Mouse (Mus musculus) CH12.LX (cell line): Measurements from ENCODE around the gene Rfx7. TPM values are rescaled to one million over a fixed set of nuclear protein-coding genes. Genes with fewer than 3 reads are reported as not detected.

Experiments
- DNase-seq: peaks from one replicate; pipeline ENCODE4 v3.0.0-alpha.2; 2013; ENCODE audit errors: extremely low read depth
- H3K27ac ChIP-seq: 2 replicates; pipeline ENCODE4 v1.5.1; 2012; ENCODE audit warnings: low read depth, mild to moderate bottlenecking, control low read depth, moderate library complexity; ENCODE audit not compliant: insufficient read depth
- H3K27me3 ChIP-seq: replicated peaks from 2 replicates; pipeline ENCODE3; 2012; ENCODE audit warnings: inconsistent platforms
- H3K36me3 ChIP-seq, 2 experiments: replicated peaks in 1 of 2; 2 replicates each; pipeline versions ENCODE3 to v1.6.1; 2012; ENCODE audit warnings: inconsistent platforms in 1 of 2, low read length in 1 of 2, mild to moderate bottlenecking in 1 of 2, mixed read lengths in 1 of 2, moderate library complexity in 1 of 2; ENCODE audit not compliant: control insufficient read depth in 1 of 2, insufficient read depth in 1 of 2
- H3K4me1 ChIP-seq, 2 experiments: 2 replicates each; pipeline ENCODE4 v1.6.1; 2012; ENCODE audit warnings: inconsistent platforms in 1 of 2, moderate library complexity in 1 of 2; ENCODE audit not compliant: insufficient read depth in 2 of 2, control insufficient read depth in 1 of 2
- H3K4me2 ChIP-seq: 2 replicates; pipeline ENCODE4 v1.6.1; 2012; ENCODE audit warnings: low read depth, mild to moderate bottlenecking, control low read depth; ENCODE audit not compliant: poor library complexity, insufficient read depth, severe bottlenecking
- H3K4me3 ChIP-seq, 3 experiments: fragments of 150-350 bp in 1 of 3; sonication (generic) in 1 of 3; replicated peaks in 1 of 3; 2 replicates each; pipeline versions ENCODE3 to v1.5.1; 2011 to 2012; ENCODE audit warnings: low read depth in 2 of 3, low read length in 2 of 3, mild to moderate bottlenecking in 2 of 3, moderate library complexity in 2 of 3, control low read depth in 1 of 3, improper control_type of control experiment in 1 of 3, inconsistent platforms in 1 of 3, mixed read lengths in 1 of 3; ENCODE audit not compliant: poor library complexity in 1 of 3
- H3K79me2 ChIP-seq: replicated peaks from 2 replicates; pipeline ENCODE4 v1.6.1; 2012; ENCODE audit warnings: mild to moderate bottlenecking, moderate library complexity; ENCODE audit not compliant: control insufficient read depth, poor library complexity, insufficient read depth, severe bottlenecking; ENCODE audit errors: extremely low read depth
- H3K9ac ChIP-seq: 2 replicates; pipeline ENCODE4 v1.6.1; 2012; ENCODE audit warnings: low read depth, mild to moderate bottlenecking, control low read depth, moderate library complexity; ENCODE audit not compliant: insufficient read depth
- H3K9me3 ChIP-seq: replicated peaks from 2 replicates; pipeline ENCODE3; 2012; ENCODE audit warnings: low read length, inconsistent platforms, mixed read lengths
- BHLHE40 ChIP-seq: IDR thresholded peaks from 2 replicates; pipeline ENCODE4 v1.6.1; 2011; ENCODE audit warnings: mild to moderate bottlenecking, low read depth, low read length, improper control_type of control experiment
- CTCF ChIP-seq, 2 experiments: IDR thresholded peaks in 1 of 2; conservative IDR thresholded peaks in 1 of 2; 2 replicates each; pipeline ENCODE4 v1.5.1; 2011 to 2012; ENCODE audit warnings: low read depth in 2 of 2, low read length in 2 of 2, improper control_type of control experiment in 1 of 2, inconsistent platforms in 1 of 2, mild to moderate bottlenecking in 1 of 2, moderate library complexity in 1 of 2
- E2F4 ChIP-seq: IDR thresholded peaks from 2 replicates; pipeline ENCODE4 v1.6.1; 2011; ENCODE audit warnings: low read depth, low read length, improper control_type of control experiment; ENCODE audit not compliant: insufficient replicate concordance
- EP300 ChIP-seq: IDR thresholded peaks from 2 replicates; pipeline ENCODE4 v1.6.1; 2011; ENCODE audit warnings: low read length, improper control_type of control experiment
- ETS1 ChIP-seq: conservative IDR thresholded peaks from 2 replicates; pipeline ENCODE4 v1.6.1; 2012; ENCODE audit warnings: low read depth, mild to moderate bottlenecking, inconsistent platforms, low read length, improper control_type of control experiment, moderate library complexity
- IRF4 ChIP-seq: IDR thresholded peaks from 2 replicates; pipeline ENCODE4 v1.6.1; 2014; ENCODE audit warnings: low read depth, mild to moderate bottlenecking, inconsistent platforms, low read length, improper control_type of control experiment
- JUN ChIP-seq: IDR thresholded peaks from 2 replicates; pipeline ENCODE4 v1.6.1; 2011; ENCODE audit warnings: low read depth, mild to moderate bottlenecking, low read length, improper control_type of control experiment, moderate library complexity; ENCODE audit not compliant: insufficient read depth
- JUND ChIP-seq: conservative IDR thresholded peaks from 2 replicates; pipeline ENCODE4 v1.6.1; 2011; ENCODE audit warnings: low read depth, low read length, improper control_type of control experiment
- MAFK ChIP-seq: IDR thresholded peaks from 2 replicates; pipeline ENCODE4 v1.6.1; 2011; ENCODE audit warnings: low read length, improper control_type of control experiment; ENCODE audit not compliant: insufficient replicate concordance
- MAX ChIP-seq: IDR thresholded peaks from 2 replicates; pipeline ENCODE4 v1.6.1; 2011; ENCODE audit warnings: low read length, improper control_type of control experiment
- MEF2A ChIP-seq: IDR thresholded peaks from 2 replicates; pipeline ENCODE4 v1.6.1; 2014; ENCODE audit warnings: low read depth, mild to moderate bottlenecking, inconsistent platforms, low read length, improper control_type of control experiment, borderline replicate concordance
- MXI1 ChIP-seq: IDR thresholded peaks from 2 replicates; pipeline ENCODE4 v1.6.1; 2011; ENCODE audit warnings: mild to moderate bottlenecking, low read depth, low read length, improper control_type of control experiment
- MYC ChIP-seq: IDR thresholded peaks from 2 replicates; pipeline ENCODE4 v1.6.1; 2011; ENCODE audit warnings: low read depth, mild to moderate bottlenecking, improper control_type of control experiment, low read length
- NRF1 ChIP-seq: IDR thresholded peaks from 2 replicates; pipeline ENCODE4 v1.6.1; 2014; ENCODE audit warnings: low read depth, mild to moderate bottlenecking, inconsistent platforms, low read length, improper control_type of control experiment, moderate library complexity
- PAX5 ChIP-seq: IDR thresholded peaks from 2 replicates; pipeline ENCODE4 v1.6.1; 2012; ENCODE audit warnings: low read length, inconsistent platforms, mixed read lengths
- RAD21 ChIP-seq: IDR thresholded peaks from 2 replicates; pipeline ENCODE4 v1.6.1; 2011; ENCODE audit warnings: low read depth, mild to moderate bottlenecking, low read length, improper control_type of control experiment, moderate library complexity
- RCOR1 ChIP-seq: conservative IDR thresholded peaks from 2 replicates; pipeline ENCODE4 v1.6.1; 2012; ENCODE audit warnings: low read depth, mild to moderate bottlenecking, inconsistent platforms, low read length, improper control_type of control experiment
- SMC3 ChIP-seq: IDR thresholded peaks from 2 replicates; pipeline ENCODE4 v1.6.1; 2011; ENCODE audit warnings: low read depth, low read length, improper control_type of control experiment
- TCF12 ChIP-seq: IDR thresholded peaks from 2 replicates; pipeline ENCODE4 v1.6.1; 2014; ENCODE audit warnings: low read depth, mild to moderate bottlenecking, inconsistent platforms, low read length, improper control_type of control experiment
- UBTF ChIP-seq: IDR thresholded peaks from 2 replicates; pipeline ENCODE4 v1.6.1; 2012; ENCODE audit warnings: low read depth, mild to moderate bottlenecking, inconsistent platforms, low read length, improper control_type of control experiment, moderate library complexity
- USF1 ChIP-seq: IDR thresholded peaks from 2 replicates; pipeline ENCODE4 v1.6.1; 2014; ENCODE audit warnings: low read depth, mild to moderate bottlenecking, inconsistent platforms, low read length, improper control_type of control experiment
- ZC3H11A ChIP-seq: IDR thresholded peaks from 2 replicates; pipeline ENCODE4 v1.6.1; 2012; ENCODE audit warnings: low read depth, mild to moderate bottlenecking, inconsistent platforms, low read length, improper control_type of control experiment
- ZKSCAN1 ChIP-seq: IDR thresholded peaks from 2 replicates; pipeline ENCODE4 v1.6.1; 2012; ENCODE audit warnings: low read depth, inconsistent platforms, low read length, improper control_type of control experiment, borderline replicate concordance
- ZMIZ1 ChIP-seq: IDR thresholded peaks from 2 replicates; pipeline ENCODE4 v1.6.1; 2012; ENCODE audit warnings: low read depth, mild to moderate bottlenecking, inconsistent platforms, low read length, improper control_type of control experiment
- ZNF384 ChIP-seq: IDR thresholded peaks from 2 replicates; pipeline ENCODE4 v1.6.1; 2012; ENCODE audit warnings: low read depth, low read length, improper control_type of control experiment, inconsistent platforms
- dilution Hi-C: fragments of 300-500 bp; cut with MboI; formaldehyde crosslinking; loops from 2 replicates; pipeline ENCODE4 v1.14.3; 2020; ENCODE audit warnings: low sequenced_read_pairs; ENCODE audit not compliant: extremely low pct_unique_long_range_greater_than_20kb, extremely low pct_ligation_motif_present
- in situ Hi-C: fragments of 300-500 bp; cut with MboI; formaldehyde crosslinking; loops from 3 replicates; pipeline ENCODE4 v1.14.3; 2019; ENCODE audit warnings: low sequenced_read_pairs, low pct_ligation_motif_present, low pct_unique_long_range_greater_than_20kb, mixed read lengths
- polyA plus RNA-seq: library from polyadenylated mRNA; unstranded; fragments of >175 nt; gene quantifications from 2 replicates; pipeline ENCODE4 v1.2.1, GENCODE M21; 2012; ENCODE audit warnings: low read depth; ENCODE audit not compliant: insufficient read length
- total RNA-seq, 2 experiments: library from RNA; depleted of rRNA; stranded (reverse); fragments of 300-350 nt in 1 of 2; fragments of >200 nt in 1 of 2; gene quantifications; 2 replicates each; pipeline ENCODE4 v1.2.3; 2012 to 2014

Rfx7 gene
- total and polyA plus RNA-seq, 3 experiments: 18.4 to 49.9 (median 27.3) TPM

GRCm38 (mm10) chr9:72628591-72628990 lies 96.6 kb downstream of the Rfx7 start:
- H3K9me3 ChIP-seq: no peaks in the 10 kb centered on the region
- TF ChIP-seq MXI1: no peak
- TF ChIP-seq, all 38 proteins: peak for 0
- Histone ChIP-seq H3K27me3 (no peaks in the 10 kb centered on the region), H3K9ac (no peak overlapping the region), H3K27ac (no peak overlapping the region), H3K36me3 (peaks cover 0 to 5% of the 10 kb centered on the region in 2 experiments), H3K4me1 (peaks cover 0 to 4% of the 10 kb centered on the region in 2 experiments; a peak in 1 of 4 replicates), H3K4me3 (no peak overlapping the region), H3K4me2 (no peak overlapping the region), H3K79me2 (no peaks in the 10 kb centered on the region)
- dilution Hi-C loops: no loop called here
- in situ Hi-C loops: no loop called here
- DNase-seq: no peak

- Histone ChIP-seq H3K27ac (no peak overlapping the region), H3K36me3 (no peaks in the 10 kb centered on the region), H3K9ac (no peak overlapping the region), H3K79me2 (no peaks in the 10 kb centered on the region), H3K9me3 (no peaks in the 10 kb centered on the region), H3K4me3 (no peak overlapping the region)
- TF ChIP-seq ZKSCAN1 (no peak), RCOR1 (no peak), JUN (no peak), EP300 (no peak), CTCF (conservative IDR thresholded peaks at IDR 0.05 in 1 of 2, IDR thresholded peaks at IDR 0.05 in 1 of 2; ENCODE audit: low read depth in 2 of 2, low read length in 2 of 2) (no peak), BHLHE40 (no peak), E2F4 (no peak)
- TF ChIP-seq, all 38 proteins: peak for 0
- in situ Hi-C loops (no loop called here), dilution Hi-C loops (no loop called here)
- Histone ChIP-seq H3K27me3 (no peaks in the 10 kb centered on the region), H3K4me2 (no peak overlapping the region), H3K4me1 (peaks cover 0 to 14% of the 10 kb centered on the region in 2 experiments; a peak in 1 of 4 replicates)
- DNase-seq: no peak
Measured at GRCm38 (mm10) chr9:72632198-72632597, 100.2 kb downstream of the Rfx7 start.

GRCm38 (mm10) chr9:72635134-72635533 lies 103.1 kb downstream of the Rfx7 start:
- Histone ChIP-seq H3K36me3 (no peaks in the 10 kb centered on the region), H3K4me1 (peaks cover 0 to 24% of the 10 kb centered on the region in 2 experiments; a peak in 2 of 4 replicates), H3K4me2 (no peak overlapping the region), H3K27me3 (no peaks in the 10 kb centered on the region), H3K4me3 (no peak overlapping the region), H3K9me3 (no peaks in the 10 kb centered on the region), H3K79me2 (no peaks in the 10 kb centered on the region), H3K9ac (no peak overlapping the region), H3K27ac (no peak overlapping the region)
- in situ Hi-C loops: loop anchor here (5.0 kb wide), 1 partner anchor 37 kb away; no protein-coding TSS in a partner anchor
- dilution Hi-C loops: no loop called here
- DNase-seq: peak; percentile 53
- TF ChIP-seq MEF2A (no peak), PAX5 (no peak), IRF4 (no peak), JUND (peak; percentile 21; the same call in 1 of the 2 replicates), ZNF384 (peak; percentile 35; the same call in 1 of the 2 replicates), JUN (no peak), MYC (peak; percentile 55; the same call in 1 of the 2 replicates), ZC3H11A (peak; percentile 41; the same call in 1 of the 2 replicates), E2F4 (no peak), TCF12 (no peak), UBTF (no peak), NRF1 (no peak), SMC3 (peak; percentile 84), CTCF (conservative IDR thresholded peaks at IDR 0.05 in 1 of 2, IDR thresholded peaks at IDR 0.05 in 1 of 2; ENCODE audit: low read depth in 2 of 2, low read length in 2 of 2) (peak; percentile 73 to 90), MAFK (no peak), RAD21 (peak; percentile 70), MAX (peak; percentile 44; the same call in 1 of the 2 replicates), USF1 (no peak), ZMIZ1 (no peak), ETS1 (no peak)
